Mouse (Mus musculus) stomach, postnatal 0 days (tissue): Measurements from ENCODE around the gene Nuak1.
A peak's percentile ranks its signal among the peaks of the same experiment; 100 is the strongest.

Experiments
- CTCF ChIP-seq: IDR thresholded peaks from 2 replicates; pipeline ENCODE4 v1.5.1; 2016; ENCODE audit warnings: antibody characterized with exemption, low read depth, mild to moderate bottlenecking, moderate library complexity
- EP300 ChIP-seq: optimal IDR thresholded peaks from 2 replicates; pipeline ENCODE3; 2016; ENCODE audit warnings: antibody characterized with exemption

DNA sequence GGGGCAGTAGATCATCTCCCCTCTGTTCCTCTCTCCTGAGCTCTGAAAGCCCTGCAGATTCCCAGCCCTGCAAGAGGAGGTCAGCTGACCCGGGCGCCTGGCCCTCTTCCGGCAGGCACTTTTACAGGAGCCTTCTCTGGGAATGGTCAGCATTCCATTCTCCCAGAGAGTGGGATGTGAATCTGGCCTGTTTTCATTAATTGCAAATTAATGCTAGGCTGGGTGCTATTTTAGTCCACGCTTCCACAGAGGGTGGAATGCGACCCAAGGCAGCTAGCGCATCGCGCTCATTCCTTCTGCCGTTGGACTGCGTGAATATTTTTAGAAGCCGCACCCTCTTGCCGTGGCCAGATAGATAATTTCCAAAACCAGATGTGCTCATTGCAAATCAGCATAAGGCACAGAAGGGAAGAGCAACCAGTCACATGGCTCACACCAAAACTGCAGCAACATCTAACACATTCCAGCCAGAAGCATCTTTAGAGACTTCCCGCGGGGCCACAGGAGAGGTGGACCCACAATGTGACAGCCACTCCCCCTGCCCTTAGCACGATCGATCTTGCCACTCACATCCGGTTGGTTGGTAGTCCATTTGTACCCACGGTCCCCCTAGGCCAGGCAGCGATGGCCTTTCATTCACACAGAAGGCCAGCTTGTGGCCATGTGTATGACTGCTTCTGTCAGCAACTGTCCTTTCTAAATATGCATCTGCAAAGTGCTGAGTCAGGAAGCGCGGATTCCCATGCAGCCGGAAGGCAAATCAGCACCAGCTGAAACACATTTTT, 51.8 kb downstream of the Nuak1 start:
- TF ChIP-seq CTCF = peak; percentile 5; the same call in 1 of the 2 replicates
- no peak for TF ChIP-seq EP300
